Comparison of ENCODE assay signal across 8 mouse cellular contexts in the genomic region with DNA sequence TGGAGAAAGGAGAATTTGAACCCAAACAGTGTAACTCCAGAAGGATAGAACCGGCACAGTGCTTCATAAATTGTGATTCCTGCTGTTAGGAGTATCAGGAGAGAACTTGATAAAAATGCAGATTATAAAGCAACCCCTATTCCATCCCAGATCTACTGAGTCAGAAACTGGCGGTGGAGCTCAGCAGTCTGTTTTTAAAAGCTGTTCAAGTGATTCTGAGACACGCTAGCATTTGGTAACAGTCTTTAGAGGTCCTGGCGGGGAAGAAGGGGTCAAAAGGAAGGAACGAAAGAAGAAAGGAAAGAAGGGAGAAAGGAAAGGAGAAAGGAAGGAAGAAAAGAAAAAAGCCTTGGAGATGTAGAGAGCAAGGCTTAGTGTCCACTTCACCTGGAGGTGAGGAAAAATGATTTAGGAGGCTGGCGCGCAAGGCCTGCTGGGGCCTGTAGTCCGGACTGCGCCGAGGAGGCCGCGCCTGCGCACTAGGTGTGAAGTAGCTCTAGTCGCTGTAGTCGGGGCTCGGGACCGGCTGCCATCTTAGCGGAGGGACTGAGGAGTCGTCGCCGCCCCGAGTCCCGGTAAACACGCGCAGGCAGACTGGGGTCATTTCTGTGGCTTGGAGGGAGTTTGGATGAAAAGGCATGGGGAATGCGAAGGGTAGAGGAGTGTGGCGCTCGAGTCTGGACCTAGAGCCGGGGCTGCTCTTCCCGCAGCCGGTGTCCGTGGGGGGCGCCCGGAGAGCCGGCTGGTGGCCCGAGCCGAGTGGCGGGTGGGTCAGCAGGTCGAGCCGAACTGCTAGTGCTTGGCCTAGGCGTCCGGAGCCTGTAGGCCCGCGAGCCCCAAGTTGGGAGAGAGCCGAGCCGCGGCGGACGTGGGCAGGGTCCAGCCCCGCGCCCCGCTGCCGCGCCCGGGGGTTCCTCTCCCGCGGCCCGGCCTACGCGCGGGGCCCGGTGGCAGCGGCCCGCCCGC. TPM values are rescaled to one million over a fixed set of nuclear protein-coding genes. Genes with fewer than 3 reads are reported as not detected.
A peak's percentile ranks its signal among the peaks of the same experiment; 100 is the strongest.
DNase-seq lines count a peak whose midpoint lies in the region; ATAC-seq and TF ChIP-seq lines count a peak whose summit lies in the region.

Itch (plus strand) TSS at position 499 of the 966 bp plus-strand sequence.

- TF ChIP-seq CTCF in C2C12 (IDR thresholded peaks at IDR 0.05; ENCODE audit: control insufficient read depth, insufficient read depth, insufficient read length): no peak
- TF ChIP-seq CTCF in brain, embryonic 14.5 days (IDR thresholded peaks at IDR 0.05; ENCODE audit: borderline replicate concordance, extremely low read depth, insufficient read depth, insufficient read length): no peak
- no peak for TF ChIP-seq CTCF in liver, adult 2 months (IDR thresholded peaks at IDR 0.05; ENCODE audit: low read depth, low read length)

- H3K4me3 ChIP-seq in C2C12 (ENCODE audit: insufficient read depth, poor library complexity, severe bottlenecking): peak within 1 kb of the TSS; percentile 82
- peak within 1 kb of the TSS; percentile 77 for H3K4me3 ChIP-seq in erythroblast, embryonic 14.5 days (replicated peaks)
- H3K4me3 ChIP-seq in heart, embryonic 11.5 days (ENCODE audit: low read depth, low read length): peak within 1 kb of the TSS; percentile 74
- H3K4me3 ChIP-seq in kidney, embryonic 16.5 days (ENCODE audit: low read length): peak within 1 kb of the TSS; percentile 77
- H3K4me3 ChIP-seq in liver, adult 2 months (ENCODE audit: insufficient read depth, low read depth, low read length): peak within 1 kb of the TSS; percentile 83
- peak within 1 kb of the TSS; percentile 70 for H3K4me3 ChIP-seq in myocyte

- peak within 1 kb of the TSS; percentile 81 for H3K27ac ChIP-seq in heart, embryonic 11.5 days (ENCODE audit: low read depth, low read length)
- peak within 1 kb of the TSS; percentile 88 for H3K27ac ChIP-seq in kidney, embryonic 16.5 days (ENCODE audit: low read length)
- H3K27ac ChIP-seq in liver, adult 2 months (replicated peaks; ENCODE audit: insufficient read depth, low read depth, low read length): peak within 1 kb of the TSS; percentile 87

- DNase-seq in brain, embryonic 14.5 days (ENCODE audit: low read depth): peak; percentile 98
- peak; percentile 85 for DNase-seq in liver, adult 2 months (ENCODE audit: extremely low read depth, low read depth, low spot score)
- DNase-seq in splenic B cell, adult 2 months (ENCODE audit: low read depth, low spot score): peak; percentile 95

- ATAC-seq in heart, embryonic 11.5 days (replicated peaks; ENCODE audit: insufficient number of reproducible peaks, low FRiP score, low TSS enrichment): peak; percentile 91
- ATAC-seq in kidney, embryonic 16.5 days (ENCODE audit: low FRiP score, low TSS enrichment): peak; percentile 98

- 3% methylated on average over 43 of the region's 65 CpGs for WGBS in heart, embryonic 11.5 days (ENCODE audit: insufficient replicate concordance)
- 3% methylated on average over 52 of the region's 65 CpGs for WGBS in kidney, embryonic 16.5 days
- 3% methylated on average over 65 of the region's 65 CpGs for WGBS in liver, adult 2 months

- H3ac ChIP-seq in C2C12 (ENCODE audit: control insufficient read depth, insufficient read length, low read depth): peak within 1 kb of the TSS; percentile 98
- H3ac ChIP-seq in myocyte (ENCODE audit: control insufficient read depth, insufficient read length): peak within 1 kb of the TSS; percentile 54

- peak within 1 kb of the TSS; percentile 93 for H3K9ac ChIP-seq in heart, embryonic 11.5 days (ENCODE audit: low read depth, low read length)
- peak within 1 kb of the TSS; percentile 94 for H3K9ac ChIP-seq in kidney, embryonic 16.5 days (replicated peaks; ENCODE audit: low read length)
- peak within 1 kb of the TSS; percentile 86 for H3K9ac ChIP-seq in liver, adult 2 months (ENCODE audit: low read depth, low read length)

- peaks cover 47% of the 10 kb centered on the region for H3K79me2 ChIP-seq in C2C12 (ENCODE audit: control insufficient read depth, insufficient read depth)
- H3K79me2 ChIP-seq in liver, adult 2 months (ENCODE audit: control insufficient read depth, insufficient read depth, low read length): peaks cover 32% of the 10 kb centered on the region
- H3K79me2 ChIP-seq in myocyte (ENCODE audit: control insufficient read depth, insufficient read depth): peaks cover 42% of the 10 kb centered on the region

- H3K27me3 ChIP-seq in C2C12 (ENCODE audit: control insufficient read depth, insufficient read depth, insufficient read length) (no peaks in the 10 kb centered on the region), myocyte (ENCODE audit: control insufficient read depth, insufficient read depth, insufficient read length) (no peaks in the 10 kb centered on the region)
- H3K27me3 ChIP-seq in erythroblast, embryonic 14.5 days (ENCODE audit: control insufficient read depth): no peaks in the 10 kb centered on the region
- H3K27me3 ChIP-seq in heart, embryonic 11.5 days (ENCODE audit: control insufficient read depth, insufficient read depth, low read length): no peaks in the 10 kb centered on the region
- no peaks in the 10 kb centered on the region for H3K27me3 ChIP-seq in kidney, embryonic 16.5 days (ENCODE audit: insufficient read depth, low read length)
- H3K27me3 ChIP-seq in liver, adult 2 months (ENCODE audit: control insufficient read depth, insufficient read depth, low read length): no peaks in the 10 kb centered on the region
- H3K27me3 ChIP-seq in splenic B cell, adult 2 months (ENCODE audit: control insufficient read depth, insufficient read depth, low read length, poor library complexity, severe bottlenecking): no peaks in the 10 kb centered on the region

- H3K36me3 ChIP-seq in C2C12 (ENCODE audit: control insufficient read depth, insufficient read depth) (peaks cover 8% of the 10 kb centered on the region), myocyte (ENCODE audit: control insufficient read depth, insufficient read depth) (no peaks in the 10 kb centered on the region)
- H3K36me3 ChIP-seq in erythroblast, embryonic 14.5 days (ENCODE audit: control insufficient read depth): peaks cover 8% of the 10 kb centered on the region
- 0 out of 2 replicates have a peak, but pooled peaks cover 3% of the 10 kb centered on the region for H3K36me3 ChIP-seq in heart, embryonic 11.5 days (ENCODE audit: control insufficient read depth, insufficient read depth, low read length)
- peaks cover 6% of the 10 kb centered on the region for H3K36me3 ChIP-seq in kidney, embryonic 16.5 days (ENCODE audit: insufficient read depth, low read length)
- peaks cover 5% of the 10 kb centered on the region for H3K36me3 ChIP-seq in liver, adult 2 months (ENCODE audit: control insufficient read depth, insufficient read depth, low read length)
- H3K36me3 ChIP-seq in splenic B cell, adult 2 months (ENCODE audit: control insufficient read depth, insufficient read depth, low read length, poor library complexity, severe bottlenecking): no peaks in the 10 kb centered on the region; the same call in 1 of the 2 replicates

- peak within 1 kb of the TSS; percentile 82 for H3K4me2 ChIP-seq in heart, embryonic 11.5 days
- peak within 1 kb of the TSS; percentile 74 for H3K4me2 ChIP-seq in kidney, embryonic 16.5 days (replicated peaks; ENCODE audit: low read depth, low read length)
- peak within 1 kb of the TSS; percentile 93 for H3K4me2 ChIP-seq in myocyte (ENCODE audit: low read depth)

- peaks cover 29% of the 10 kb centered on the region for H3K79me3 ChIP-seq in C2C12 (ENCODE audit: low read depth)

- peaks cover 36% of the 10 kb centered on the region for H3K4me1 ChIP-seq in erythroblast, embryonic 14.5 days (ENCODE audit: control insufficient read depth)
- peaks cover 14% of the 10 kb centered on the region for H3K4me1 ChIP-seq in heart, embryonic 11.5 days (ENCODE audit: control insufficient read depth, insufficient read depth, low read length)
- H3K4me1 ChIP-seq in kidney, embryonic 16.5 days (ENCODE audit: insufficient read depth, low read length): peaks cover 17% of the 10 kb centered on the region
- H3K4me1 ChIP-seq in liver, adult 2 months (ENCODE audit: control insufficient read depth, insufficient read depth, low read length): peaks cover 15% of the 10 kb centered on the region

- no peaks in the 10 kb centered on the region for H3K9me3 ChIP-seq in erythroblast, embryonic 14.5 days (ENCODE audit: control insufficient read depth, low read length)
- no peaks in the 10 kb centered on the region for H3K9me3 ChIP-seq in heart, embryonic 11.5 days (replicated peaks; ENCODE audit: control insufficient read depth, low read length)
- no peaks in the 10 kb centered on the region for H3K9me3 ChIP-seq in kidney, embryonic 16.5 days (ENCODE audit: low read length)

- TF ChIP-seq POLR2A in brain, embryonic 14.5 days (IDR thresholded peaks at IDR 0.05; ENCODE audit: borderline replicate concordance, extremely low read depth, insufficient read depth, insufficient read length, poor library complexity, severe bottlenecking): peak; percentile 77; the same call in 1 of the 2 replicates
- peak; percentile 93 for TF ChIP-seq POLR2A in liver, adult 2 months (IDR thresholded peaks at IDR 0.05; ENCODE audit: extremely low read depth, insufficient read depth, low read length)
- peak; percentile 96 for TF ChIP-seq POLR2A in myocyte (IDR thresholded peaks at IDR 0.05; ENCODE audit: insufficient read length, low read depth)

TF ChIP-seq in C2C12, 6 proteins besides CTCF, POLR2A, EP300 and RAD21 (continues in another document):
- no peak for TF ChIP-seq MYOD1 (IDR thresholded peaks at IDR 0.05; ENCODE audit: control insufficient read depth, insufficient read length, low read depth)
- TF ChIP-seq FOSL1 (IDR thresholded peaks at IDR 0.05; ENCODE audit: insufficient read depth, low read length, poor library complexity, severe bottlenecking): no peak
- TF ChIP-seq MAX (IDR thresholded peaks at IDR 0.05): no peak
- no peak for TF ChIP-seq USF1 (IDR thresholded peaks at IDR 0.05; ENCODE audit: low read depth)

TF ChIP-seq in myocyte, 11 proteins besides CTCF, POLR2A, EP300 and RAD21:
- peak in 1 of 3 experiments; percentile 0 for TF ChIP-seq MYOD1 (IDR thresholded peaks at IDR 0.05; ENCODE audit: control insufficient read depth in 1 of 3, insufficient read length in 2 of 3, low read depth in 2 of 3)
- TF ChIP-seq E2F4 (IDR thresholded peaks at IDR 0.05; ENCODE audit: insufficient read depth): no peak
- peak; percentile 97 for TF ChIP-seq POLR2AphosphoS2 (IDR thresholded peaks at IDR 0.05; ENCODE audit: insufficient read length, low read depth)

RNA-seq across cellular contexts. Expression of gene Itch, which starts in this region (rescaled TPM):
- polyA plus RNA-seq in C2C12 (2012; fragmentation: generic; extraction: Trizol) (7.9 TPM), myocyte (2012; fragmentation: generic; extraction: Trizol) (8.8 TPM)
- 20.5 and 26.6 TPM in 2 replicates for polyA plus RNA-seq in brain, embryonic 14.5 days (2012; rRNA removed)
- 0.06 TPM in 2 replicates for polyA plus RNA-seq in erythroblast, embryonic 14.5 days (2012)
- polyA plus RNA-seq in heart, embryonic 11.5 days (2014; fragmentation: Nextera tagmentation; extraction: Ambion mirVana): 40.4 and 41.0 TPM in 2 replicates
- 55.2 and 64.6 TPM in 2 replicates for polyA plus RNA-seq in kidney, embryonic 16.5 days (2015; fragmentation: Nextera tagmentation; extraction: Ambion mirVana)
- total RNA-seq in liver, adult 2 months (2014; rRNA removed): 50.7 and 61.4 TPM in 2 replicates
- 5.9 and 6.1 TPM in 2 replicates for polyA plus RNA-seq in liver, adult 2 months (2012; rRNA removed)

Comparison
In these comparisons a context has a peak if more than half of its experiments do, and no peak if none do; other contexts are left out.
1. Peak in every context shown above with its lines: DNase-seq, ATAC-seq, H3K4me3 ChIP-seq and H3K27ac ChIP-seq.